Mouse (Mus musculus): ENCODE results near the gene Ranbp1. TPM values are rescaled to one million over a fixed set of nuclear protein-coding genes. Genes with fewer than 3 reads are reported as not detected.

Ranbp1 gene
- total and polyA plus RNA-seq, 2 experiments from 2014 or later = 65.1 to 210 TPM

- Histone ChIP-seq H3K9me3 (replicated peaks; ENCODE audit: control insufficient read depth, low read length) (no peaks in the 10 kb centered on the region), H3K4me2 (ENCODE audit: low read depth, low read length) (0 out of 2 replicates have a peak overlapping the region, but pooled peaks have one; percentile 88), H3K4me1 (ENCODE audit: control insufficient read depth, insufficient read depth) (peaks cover 20% of the 10 kb centered on the region), H3K27ac (ENCODE audit: low read depth) (no peak overlapping the region), H3K4me3 (ENCODE audit: low read depth, low read length) (no peak overlapping the region), H3K36me3 (replicated peaks; ENCODE audit: control insufficient read depth, insufficient read depth, low read length) (peaks cover 62% of the 10 kb centered on the region), H3K27me3 (ENCODE audit: control insufficient read depth, insufficient read depth, low read length) (no peaks in the 10 kb centered on the region), H3K9ac (replicated peaks; ENCODE audit: low read depth, low read length) (no peak overlapping the region)
- 49% methylated on average over 10 of the region's 10 CpGs for WGBS
- ATAC-seq (ENCODE audit: insufficient read depth, low read depth) (no peak), DNase-seq (ENCODE audit: low spot score) (no peak)
- TF ChIP-seq CTCF (IDR thresholded peaks at IDR 0.05; ENCODE audit: low read depth) = no peak
- no peak for TF ChIP-seq EP300 (IDR thresholded peaks at IDR 0.05; ENCODE audit: low read depth)
These were observed 2.6 kb upstream of the Ranbp1 start for GRCm38 (mm10) chr16:18250828-18251790.

GRCm38 (mm10) chr16:18250231-18250630, 1.7 kb upstream of the Ranbp1 start:
- Histone ChIP-seq H3K27me3 (ENCODE audit: control insufficient read depth, insufficient read depth, low read length) (no peaks in the 10 kb centered on the region), H3K27ac (ENCODE audit: low read depth) (no peak overlapping the region), H3K4me2 (ENCODE audit: low read depth, low read length) (peak overlapping the region; percentile 88), H3K4me1 (ENCODE audit: control insufficient read depth, insufficient read depth) (peaks cover 20% of the 10 kb centered on the region), H3K9ac (replicated peaks; ENCODE audit: low read depth, low read length) (peak overlapping the region; percentile 75; the same call in 1 of the 2 replicates), H3K4me3 (ENCODE audit: low read depth, low read length) (no peak overlapping the region), H3K9me3 (replicated peaks; ENCODE audit: control insufficient read depth, low read length) (no peaks in the 10 kb centered on the region), H3K36me3 (replicated peaks; ENCODE audit: control insufficient read depth, insufficient read depth, low read length) (peaks cover 62% of the 10 kb centered on the region)
- ATAC-seq (ENCODE audit: insufficient read depth, low read depth) = no peak
- TF ChIP-seq CTCF (IDR thresholded peaks at IDR 0.05; ENCODE audit: low read depth) (no peak), EP300 (IDR thresholded peaks at IDR 0.05; ENCODE audit: low read depth) (no peak)
- WGBS = 63% methylated on average over 4 of the region's 4 CpGs
- DNase-seq (ENCODE audit: low spot score) = no peak

GRCm38 (mm10) chr16:18249364-18249967, 934 bp upstream of the Ranbp1 start:
- Histone ChIP-seq H3K36me3 (replicated peaks; ENCODE audit: control insufficient read depth, insufficient read depth, low read length) (peaks cover 62% of the 10 kb centered on the region), H3K4me2 (ENCODE audit: low read depth, low read length) (peak overlapping the region; percentile 88), H3K9ac (replicated peaks; ENCODE audit: low read depth, low read length) (peak overlapping the region; percentile 75), H3K9me3 (replicated peaks; ENCODE audit: control insufficient read depth, low read length) (no peaks in the 10 kb centered on the region), H3K27ac (ENCODE audit: low read depth) (peak overlapping the region; percentile 90), H3K4me1 (ENCODE audit: control insufficient read depth, insufficient read depth) (peaks cover 20% of the 10 kb centered on the region), H3K4me3 (ENCODE audit: low read depth, low read length) (peak overlapping the region; percentile 88), H3K27me3 (ENCODE audit: control insufficient read depth, insufficient read depth, low read length) (no peaks in the 10 kb centered on the region)
- DNase-seq (ENCODE audit: low spot score) (no peak), ATAC-seq (ENCODE audit: insufficient read depth, low read depth) (no peak; the same call in 1 of the 2 replicates)
- WGBS = 3% methylated on average over 27 of the region's 27 CpGs
- TF ChIP-seq CTCF (IDR thresholded peaks at IDR 0.05; ENCODE audit: low read depth) = no peak
- no peak for TF ChIP-seq EP300 (IDR thresholded peaks at IDR 0.05; ENCODE audit: low read depth)

GRCm38 (mm10) chr16:18247521-18248399, 772 bp downstream of the Ranbp1 start:
- peaks cover 20% of the 10 kb centered on the region for H3K4me1 ChIP-seq (ENCODE audit: control insufficient read depth, insufficient read depth)
- peak overlapping the region; percentile 88 for H3K4me3 ChIP-seq (ENCODE audit: low read depth, low read length)
- H3K9ac ChIP-seq (replicated peaks; ENCODE audit: low read depth, low read length) = peak overlapping the region; percentile 81
- WGBS = under 1% methylated on average over 33 of the region's 33 CpGs
- H3K9me3 ChIP-seq (replicated peaks; ENCODE audit: control insufficient read depth, low read length) = no peaks in the 10 kb centered on the region
- no peak for ATAC-seq (ENCODE audit: insufficient read depth, low read depth)
- no peak for TF ChIP-seq CTCF (IDR thresholded peaks at IDR 0.05; ENCODE audit: low read depth)
- no peak for TF ChIP-seq EP300 (IDR thresholded peaks at IDR 0.05; ENCODE audit: low read depth)
- no peak for DNase-seq (ENCODE audit: low spot score)
- H3K36me3 ChIP-seq (replicated peaks; ENCODE audit: control insufficient read depth, insufficient read depth, low read length) = peaks cover 62% of the 10 kb centered on the region
- H3K27me3 ChIP-seq (ENCODE audit: control insufficient read depth, insufficient read depth, low read length) = no peaks in the 10 kb centered on the region
- peak overlapping the region; percentile 82 for H3K27ac ChIP-seq (ENCODE audit: low read depth)
- peak overlapping the region; percentile 88 for H3K4me2 ChIP-seq (ENCODE audit: low read depth, low read length)

GRCm38 (mm10) chr16:18241581-18241980, 7.0 kb downstream of the Ranbp1 start:
- whole genome bisulfite sequencing = 95% methylated on average over 10 of the region's 10 CpGs
- no peaks in the 10 kb centered on the region for H3K27me3 ChIP-seq (ENCODE audit: control insufficient read depth, insufficient read depth, low read length)
- no peak overlapping the region for H3K4me2 ChIP-seq (ENCODE audit: low read depth, low read length)
- H3K9me3 ChIP-seq (replicated peaks; ENCODE audit: control insufficient read depth, low read length) = no peaks in the 10 kb centered on the region
- peaks cover 88% of the 10 kb centered on the region for H3K36me3 ChIP-seq (replicated peaks; ENCODE audit: control insufficient read depth, insufficient read depth, low read length)
- H3K4me3 ChIP-seq (ENCODE audit: low read depth, low read length) = no peak overlapping the region
- ATAC-seq (ENCODE audit: insufficient read depth, low read depth) (no peak), DNase-seq (ENCODE audit: low spot score) (no peak)
- no peak overlapping the region for H3K9ac ChIP-seq (replicated peaks; ENCODE audit: low read depth, low read length)
- TF ChIP-seq EP300 (IDR thresholded peaks at IDR 0.05; ENCODE audit: low read depth) (no peak), CTCF (IDR thresholded peaks at IDR 0.05; ENCODE audit: low read depth) (no peak)
- H3K27ac ChIP-seq (ENCODE audit: low read depth) = no peak overlapping the region
- no peaks in the 10 kb centered on the region for H3K4me1 ChIP-seq (ENCODE audit: control insufficient read depth, insufficient read depth)

Data from heart, postnatal 0 days (tissue).